Mouse (Mus musculus): ENCODE measurements around the gene 1700029P11Rik. TPM values are rescaled to one million over a fixed set of nuclear protein-coding genes. Genes with fewer than 3 reads are reported as not detected.

Gene 1700029P11Rik
- total and polyA plus RNA-seq, 3 experiments: 0.07 TPM; not detected in 2

Other genes starting within 250 kb of the 1700029P11Rik start
- gene Zc3h7b, start 235.5 kb upstream of the 1700029P11Rik start, total RNA-seq (2012; rRNA removed): 16.9 and 18.2 TPM in 2 replicates
- gene Zc3h7b, start 235.5 kb upstream of the 1700029P11Rik start, polyA plus RNA-seq (2012; ENCODE audit: insufficient read depth in 1 of 2, insufficient read length in 2 of 2, low read depth in 1 of 2, low replicate concordance in 2 of 2, missing spikeins in 1 of 2): 100 to 1,000 TPM in 1 of 2 experiments, 10 to 100 TPM in 1; 41.5 to 108 TPM
- gene Rangap1, start 235.0 kb upstream of the 1700029P11Rik start, total RNA-seq (2012; rRNA removed): 191 and 197 TPM in 2 replicates
- 100 to 1,000 TPM in 1 of 2 experiments, not detected in 1; 281 TPM for gene Rangap1, start 235.0 kb upstream of the 1700029P11Rik start, polyA plus RNA-seq (2012; ENCODE audit: insufficient read depth in 1 of 2, insufficient read length in 2 of 2, low read depth in 1 of 2, low replicate concordance in 2 of 2, missing spikeins in 1 of 2)
- 11.6 and 12.3 TPM in 2 replicates for gene Tef, start 178.1 kb upstream of the 1700029P11Rik start, total RNA-seq (2012; rRNA removed)
- 10 to 100 TPM in 1 of 2 experiments, not detected in 1; 21.7 TPM for gene Tef, start 178.1 kb upstream of the 1700029P11Rik start, polyA plus RNA-seq (2012; ENCODE audit: insufficient read depth in 1 of 2, insufficient read length in 2 of 2, low read depth in 1 of 2, low replicate concordance in 2 of 2, missing spikeins in 1 of 2)
- gene Tob2, start 121.7 kb upstream of the 1700029P11Rik start, total RNA-seq (2012; rRNA removed): 21.6 and 23.5 TPM in 2 replicates
- 10 to 100 TPM in 1 of 2 experiments, not detected in 1; 20.7 TPM for gene Tob2, start 121.7 kb upstream of the 1700029P11Rik start, polyA plus RNA-seq (2012; ENCODE audit: insufficient read depth in 1 of 2, insufficient read length in 2 of 2, low read depth in 1 of 2, low replicate concordance in 2 of 2, missing spikeins in 1 of 2)
- 112 and 128 TPM in 2 replicates for gene Phf5a, start 108.6 kb upstream of the 1700029P11Rik start, total RNA-seq (2012; rRNA removed)
- 100 to 1,000 TPM in 1 of 2 experiments, not detected in 1; 164 TPM for gene Phf5a, start 108.6 kb upstream of the 1700029P11Rik start, polyA plus RNA-seq (2012; ENCODE audit: insufficient read depth in 1 of 2, insufficient read length in 2 of 2, low read depth in 1 of 2, low replicate concordance in 2 of 2, missing spikeins in 1 of 2)
- gene Aco2, start 108.2 kb upstream of the 1700029P11Rik start, total RNA-seq (2012; rRNA removed): 241 and 248 TPM in 2 replicates
- gene Aco2, start 108.2 kb upstream of the 1700029P11Rik start, polyA plus RNA-seq (2012; ENCODE audit: insufficient read depth in 1 of 2, insufficient read length in 2 of 2, low read depth in 1 of 2, low replicate concordance in 2 of 2, missing spikeins in 1 of 2): 1,000 to 10,000 TPM in 1 of 2 experiments, 100 to 1,000 TPM in 1; 447 to 1,242 TPM
- 87.9 and 109 TPM in 2 replicates for gene Polr3h, start 54.3 kb upstream of the 1700029P11Rik start, total RNA-seq (2012; rRNA removed)
- gene Polr3h, start 54.3 kb upstream of the 1700029P11Rik start, polyA plus RNA-seq (2012; ENCODE audit: insufficient read depth in 1 of 2, insufficient read length in 2 of 2, low read depth in 1 of 2, low replicate concordance in 2 of 2, missing spikeins in 1 of 2): 100 to 1,000 TPM in 1 of 2 experiments, not detected in 1; 304 TPM
- not detected in 2 replicates for gene Csdc2, start 43.8 kb upstream of the 1700029P11Rik start, total RNA-seq (2012; rRNA removed)
- not detected for gene Csdc2, start 43.8 kb upstream of the 1700029P11Rik start, polyA plus RNA-seq (2012; ENCODE audit: insufficient read depth in 1 of 2, insufficient read length in 2 of 2, low read depth in 1 of 2, low replicate concordance in 2 of 2, missing spikeins in 1 of 2)
- 72.7 and 77.5 TPM in 2 replicates for gene Pmm1, start 19.6 kb upstream of the 1700029P11Rik start, total RNA-seq (2012; rRNA removed)
- 100 to 1,000 TPM in 1 of 2 experiments, not detected in 1; 111 TPM for gene Pmm1, start 19.6 kb upstream of the 1700029P11Rik start, polyA plus RNA-seq (2012; ENCODE audit: insufficient read depth in 1 of 2, insufficient read length in 2 of 2, low read depth in 1 of 2, low replicate concordance in 2 of 2, missing spikeins in 1 of 2)
- gene Xrcc6, start 7.3 kb downstream of the 1700029P11Rik start, total RNA-seq (2012; rRNA removed): 90.3 and 108 TPM in 2 replicates
- 100 to 1,000 TPM in 1 of 2 experiments, not detected in 1; 108 TPM for gene Xrcc6, start 7.3 kb downstream of the 1700029P11Rik start, polyA plus RNA-seq (2012; ENCODE audit: insufficient read depth in 1 of 2, insufficient read length in 2 of 2, low read depth in 1 of 2, low replicate concordance in 2 of 2, missing spikeins in 1 of 2)
- gene Desi1, start 53.3 kb downstream of the 1700029P11Rik start, total RNA-seq (2012; rRNA removed): 22.6 and 26.3 TPM in 2 replicates
- gene Desi1, start 53.3 kb downstream of the 1700029P11Rik start, polyA plus RNA-seq (2012; ENCODE audit: insufficient read depth in 1 of 2, insufficient read length in 2 of 2, low read depth in 1 of 2, low replicate concordance in 2 of 2, missing spikeins in 1 of 2): 100 to 1,000 TPM in 1 of 2 experiments, not detected in 1; 116 TPM
- gene Snu13, start 67.1 kb downstream of the 1700029P11Rik start, total RNA-seq (2012; rRNA removed): 262 and 297 TPM in 2 replicates
- 100 to 1,000 TPM; 196 to 375 TPM for gene Snu13, start 67.1 kb downstream of the 1700029P11Rik start, polyA plus RNA-seq (2012; ENCODE audit: insufficient read depth in 1 of 2, insufficient read length in 2 of 2, low read depth in 1 of 2, low replicate concordance in 2 of 2, missing spikeins in 1 of 2)
- not detected in 2 replicates for gene 4930407I10Rik, start 78.6 kb downstream of the 1700029P11Rik start, total RNA-seq (2012; rRNA removed)
- not detected for gene 4930407I10Rik, start 78.6 kb downstream of the 1700029P11Rik start, polyA plus RNA-seq (2012; ENCODE audit: insufficient read depth in 1 of 2, insufficient read length in 2 of 2, low read depth in 1 of 2, low replicate concordance in 2 of 2, missing spikeins in 1 of 2)
- gene Mei1, start 89.5 kb downstream of the 1700029P11Rik start, total RNA-seq (2012; rRNA removed): not detected in 2 replicates
- not detected for gene Mei1, start 89.5 kb downstream of the 1700029P11Rik start, polyA plus RNA-seq (2012; ENCODE audit: insufficient read depth in 1 of 2, insufficient read length in 2 of 2, low read depth in 1 of 2, low replicate concordance in 2 of 2, missing spikeins in 1 of 2)
- gene Ccdc134, start 147.4 kb downstream of the 1700029P11Rik start, total RNA-seq (2012; rRNA removed): 11.8 and 19.7 TPM in 2 replicates
- 10 to 100 TPM in 1 of 2 experiments, not detected in 1; 17.5 TPM for gene Ccdc134, start 147.4 kb downstream of the 1700029P11Rik start, polyA plus RNA-seq (2012; ENCODE audit: insufficient read depth in 1 of 2, insufficient read length in 2 of 2, low read depth in 1 of 2, low replicate concordance in 2 of 2, missing spikeins in 1 of 2)
- 40.5 and 52.2 TPM in 2 replicates for gene Srebf2, start 166.6 kb downstream of the 1700029P11Rik start, total RNA-seq (2012; rRNA removed)
- 100 to 1,000 TPM in 1 of 2 experiments, not detected in 1; 161 TPM for gene Srebf2, start 166.6 kb downstream of the 1700029P11Rik start, polyA plus RNA-seq (2012; ENCODE audit: insufficient read depth in 1 of 2, insufficient read length in 2 of 2, low read depth in 1 of 2, low replicate concordance in 2 of 2, missing spikeins in 1 of 2)
- gene Shisa8, start 232.3 kb downstream of the 1700029P11Rik start, total RNA-seq (2012; rRNA removed): not detected in 2 replicates
- under 1 TPM in 1 of 2 experiments, not detected in 1; 0.10 TPM for gene Shisa8, start 232.3 kb downstream of the 1700029P11Rik start, polyA plus RNA-seq (2012; ENCODE audit: insufficient read depth in 1 of 2, insufficient read length in 2 of 2, low read depth in 1 of 2, low replicate concordance in 2 of 2, missing spikeins in 1 of 2)
- 1.5 TPM in 2 replicates for gene Tnfrsf13c, start 243.8 kb downstream of the 1700029P11Rik start, total RNA-seq (2012; rRNA removed)
- under 1 TPM in 1 of 2 experiments, not detected in 1; 0.63 TPM for gene Tnfrsf13c, start 243.8 kb downstream of the 1700029P11Rik start, polyA plus RNA-seq (2012; ENCODE audit: insufficient read depth in 1 of 2, insufficient read length in 2 of 2, low read depth in 1 of 2, low replicate concordance in 2 of 2, missing spikeins in 1 of 2)

Measured in MEL (cell line).